Mouse (Mus musculus) thymus, postnatal 4 days (tissue): Measurements from ENCODE around the gene Nabp1.
"Not testable (repeated sequence)": the region's sequence is repeated elsewhere in the genome, so short reads cannot be mapped to it uniquely, and the experiment has no call there.

Source experiments
- DNase-seq: peaks from one replicate; pipeline ENCODE4 v3.0.0; 2021

Nabp1 gene

DNA sequence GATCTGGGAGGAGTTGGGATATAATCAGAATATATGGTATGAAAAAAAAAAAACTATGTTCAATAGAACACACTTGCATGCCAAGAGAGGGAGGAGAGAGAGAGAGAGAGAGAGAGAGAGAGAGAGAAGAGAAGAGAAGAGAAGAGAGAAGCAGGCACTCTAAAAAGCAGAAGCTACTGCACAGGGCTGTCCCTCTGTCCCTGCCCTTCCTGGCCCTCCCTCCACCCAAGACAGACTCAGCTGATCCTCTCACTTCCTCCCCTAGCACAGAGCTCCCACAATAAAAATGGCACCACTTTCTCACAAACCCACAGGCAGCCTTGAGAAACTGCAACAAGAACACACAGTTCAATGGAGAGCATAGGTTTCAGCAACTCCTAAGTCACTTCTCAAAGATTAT, 2.2 kb upstream of the Nabp1 start:
- no peak for DNase-seq

DNA sequence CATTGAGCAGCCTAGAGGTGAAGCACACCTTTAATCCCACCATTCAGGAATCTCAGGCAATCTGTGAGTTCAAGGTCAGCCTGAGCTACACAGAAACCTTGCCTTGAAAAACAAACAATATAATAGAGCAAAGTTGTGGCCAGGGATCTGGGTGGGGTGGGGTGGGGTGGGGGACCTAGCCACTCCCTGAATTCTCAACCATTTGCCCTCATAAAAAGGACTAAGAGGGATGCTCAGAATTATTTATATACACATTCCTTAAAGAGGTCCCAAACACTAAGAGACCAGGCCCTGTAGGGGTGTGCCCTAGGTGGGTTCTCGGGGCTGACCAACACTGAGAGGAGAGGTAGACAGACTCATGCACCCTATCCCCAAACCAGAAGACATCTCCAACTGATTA, 1.5 kb upstream of the Nabp1 start:
- no peak for DNase-seq

DNA sequence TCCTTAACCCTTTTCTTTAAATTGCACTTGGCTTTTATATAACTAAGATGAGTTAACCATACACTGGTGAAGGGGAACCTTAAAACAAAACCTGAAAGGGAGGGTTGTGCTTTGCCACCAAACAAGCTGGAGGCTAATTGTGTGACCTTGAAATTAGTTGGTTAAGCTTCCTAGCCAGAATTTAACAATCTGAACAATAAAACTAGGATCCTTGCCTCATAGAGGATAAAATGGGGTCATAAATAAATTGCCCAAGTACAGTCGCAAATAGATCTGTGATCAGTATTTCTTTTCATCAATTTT, 753 bp upstream of the Nabp1 start:
- DNase-seq, result no peak

GRCm38 (mm10) chr1:51477656-51478081, 556 bp downstream of the Nabp1 start:
- DNase-seq, result peak; percentile 72

DNA sequence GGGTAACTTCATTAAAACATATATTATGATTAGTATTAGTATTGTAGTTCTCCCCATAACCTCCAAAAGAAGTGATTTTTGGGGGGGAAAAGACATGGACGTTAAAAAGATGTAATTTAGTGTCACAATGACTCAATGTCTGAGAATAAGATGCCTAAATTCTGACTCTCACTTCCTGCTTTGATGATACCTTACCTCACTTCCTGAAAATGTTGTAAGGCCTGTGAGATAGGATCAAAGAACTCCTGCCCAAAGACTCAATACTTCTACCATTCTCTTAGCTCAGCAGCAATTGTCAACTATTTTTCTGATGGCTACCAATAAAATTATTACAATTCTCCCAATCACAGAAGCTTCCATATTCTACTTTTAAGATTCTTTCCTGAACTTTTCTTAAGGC, 1.8 kb downstream of the Nabp1 start:
- no peak for DNase-seq

DNA sequence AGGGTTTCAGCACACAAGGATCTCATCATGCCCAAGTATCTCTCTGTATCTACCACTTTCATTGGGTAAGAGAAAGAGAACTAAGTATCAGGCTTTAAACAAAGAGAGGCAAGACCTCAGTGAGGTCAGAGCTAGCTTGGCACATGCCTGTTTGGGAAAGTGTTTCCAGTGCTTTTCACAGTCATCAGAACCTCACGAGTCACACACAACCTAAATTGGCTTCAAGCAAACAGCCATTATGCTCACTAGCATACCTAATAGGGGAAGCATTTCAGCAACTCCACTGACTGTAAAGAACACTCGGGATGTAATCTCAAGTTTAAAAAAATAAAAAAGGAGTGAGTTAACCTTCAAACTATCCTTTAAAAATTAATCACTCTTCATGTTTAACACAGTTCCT, 10.1 kb downstream of the Nabp1 start:
- no peak for DNase-seq

DNA sequence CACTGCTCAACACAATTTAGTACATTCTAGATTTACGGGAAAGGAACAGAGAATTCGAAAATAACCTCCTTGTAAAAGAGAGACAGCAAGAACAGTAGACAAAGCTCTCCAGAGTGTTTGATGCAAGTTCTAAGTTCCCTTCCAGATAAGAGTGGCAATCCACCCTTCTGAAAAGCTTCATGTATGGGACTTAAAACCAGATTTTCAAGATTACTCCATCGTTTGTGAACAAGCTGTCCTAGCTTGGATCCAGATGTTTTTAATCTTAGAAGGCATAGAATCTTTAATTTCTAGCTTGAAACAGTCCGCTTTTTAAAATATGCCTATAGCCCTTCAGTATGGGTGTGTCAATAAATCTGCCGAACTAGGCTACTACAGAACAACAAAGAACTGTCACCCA, 11.0 kb downstream of the Nabp1 start:
- no peak for DNase-seq

DNA sequence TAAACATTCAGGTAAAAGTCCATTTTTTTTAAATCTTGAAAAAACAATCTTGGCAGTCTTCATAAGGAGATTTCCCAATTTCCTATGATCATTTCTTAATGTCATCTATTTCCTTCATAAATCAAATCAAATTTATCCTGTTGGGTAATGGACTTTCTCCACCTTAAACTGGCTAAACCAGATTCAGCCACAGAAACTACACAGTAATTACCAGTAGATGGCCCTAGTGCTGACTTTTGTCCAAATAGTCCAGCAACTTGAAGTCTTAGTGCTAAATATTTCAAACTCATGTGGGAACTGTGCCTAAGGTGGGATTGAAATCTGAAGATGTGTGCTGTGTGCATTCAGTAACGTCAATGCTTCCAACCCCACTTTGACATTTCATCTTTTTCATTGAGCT, 11.8 kb downstream of the Nabp1 start:
- DNase-seq, result no peak

DNA sequence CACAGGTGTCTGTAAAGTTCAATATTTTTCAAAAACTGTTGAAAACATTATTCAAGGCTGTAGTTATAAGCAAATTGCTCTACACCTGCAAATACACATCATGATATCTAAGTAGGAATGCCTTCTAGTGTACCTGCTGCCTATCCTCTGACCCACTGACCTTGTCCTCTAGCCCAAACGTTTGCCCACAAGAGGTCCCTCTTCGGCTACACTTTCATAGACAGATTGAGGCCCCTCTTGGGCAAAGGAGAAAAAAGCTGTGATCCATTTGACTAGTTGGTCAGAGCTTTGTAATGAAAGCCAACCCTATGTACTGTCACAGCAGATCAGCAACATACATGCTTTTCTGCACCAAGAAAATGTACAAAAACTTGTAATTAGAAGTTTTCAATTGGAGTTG, 12.9 kb downstream of the Nabp1 start:
- no peak for DNase-seq

GRCm38 (mm10) chr1:51463038-51463437, 15.2 kb downstream of the Nabp1 start:
- DNase-seq, result no peak

DNA sequence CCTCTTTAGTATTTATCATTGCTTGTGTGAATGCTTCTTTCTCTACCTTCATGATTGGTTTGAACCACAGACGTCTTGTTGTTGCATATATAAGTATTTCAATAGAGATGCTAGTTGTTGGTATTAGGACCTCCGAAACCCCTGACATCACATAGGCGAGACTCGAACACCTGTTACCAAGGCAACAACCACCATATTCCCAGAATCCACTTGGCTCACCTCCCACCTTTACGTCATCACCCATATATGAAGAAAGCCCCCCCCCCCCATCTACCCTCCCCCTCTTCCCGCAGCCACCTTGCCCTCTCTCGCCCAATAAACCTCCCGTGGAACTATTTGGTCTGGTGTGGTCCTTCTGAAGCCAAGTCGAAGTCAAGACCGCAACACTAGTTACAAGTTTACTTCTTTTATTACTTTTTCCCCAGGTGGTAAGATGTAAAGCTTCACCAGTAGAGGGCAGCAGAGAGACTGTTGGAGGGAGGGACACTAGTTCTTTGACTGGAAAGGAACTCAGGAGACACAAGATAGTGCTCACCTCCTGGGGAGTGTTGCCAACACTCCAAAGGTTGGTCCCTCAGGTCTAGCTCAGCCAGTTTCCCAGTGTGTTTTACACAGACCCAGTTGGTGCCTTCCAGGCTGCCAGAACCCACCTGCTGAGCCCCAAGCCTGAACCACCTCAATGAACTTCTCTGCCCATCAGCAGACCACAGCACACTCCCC, 19.3 kb downstream of the Nabp1 start:
- peak; percentile 66 for DNase-seq

DNA sequence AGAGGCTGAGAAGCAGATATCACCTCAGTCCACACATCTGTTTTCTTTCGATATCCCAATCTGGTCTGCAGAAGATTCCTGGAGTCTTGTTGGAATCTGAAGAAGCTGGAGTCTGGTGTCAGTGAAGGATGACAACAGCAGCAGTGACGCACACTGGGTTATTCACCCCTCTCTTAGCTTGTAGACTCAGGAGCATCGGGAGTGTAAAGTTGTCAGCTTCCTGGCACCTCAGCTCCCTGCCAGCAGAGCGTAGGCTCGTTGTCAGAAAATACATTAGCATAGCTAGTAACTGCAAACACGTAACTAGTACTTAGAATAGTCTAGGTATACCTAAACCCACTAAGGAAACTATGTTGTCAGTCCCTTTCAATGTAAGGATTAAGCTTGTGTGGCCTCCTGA, 20.1 kb downstream of the Nabp1 start:
- DNase-seq, result no peak

DNA sequence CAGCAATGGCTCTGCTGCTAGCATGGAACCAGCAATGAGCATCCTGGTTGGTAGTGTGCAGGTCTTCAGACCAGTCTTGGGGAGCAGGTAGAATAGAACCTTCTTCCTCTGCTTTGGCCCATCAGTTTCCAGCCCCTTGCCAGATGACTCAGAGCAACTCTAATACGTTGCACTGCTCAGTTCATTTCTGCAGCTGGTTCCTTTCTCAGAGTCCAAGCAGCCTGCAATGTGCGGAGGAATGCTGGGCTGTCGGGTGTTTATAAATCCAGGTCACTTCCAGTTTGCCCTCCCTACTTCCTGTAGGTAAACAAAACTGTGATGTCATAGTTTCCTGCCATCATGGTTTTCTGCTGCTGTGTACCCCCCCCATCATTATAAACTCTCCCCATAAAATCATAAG, 21.0 kb downstream of the Nabp1 start:
- DNase-seq, result no peak

GRCm38 (mm10) chr1:51448789-51449188, 29.4 kb downstream of the Nabp1 start:
- DNase-seq, result no peak

GRCm38 (mm10) chr1:51445854-51446460, 32.3 kb downstream of the Nabp1 start:
- no peak for DNase-seq

- DNase-seq, result no peak
These were observed 32.9 kb downstream of the Nabp1 start for GRCm38 (mm10) chr1:51445161-51445853.

DNA sequence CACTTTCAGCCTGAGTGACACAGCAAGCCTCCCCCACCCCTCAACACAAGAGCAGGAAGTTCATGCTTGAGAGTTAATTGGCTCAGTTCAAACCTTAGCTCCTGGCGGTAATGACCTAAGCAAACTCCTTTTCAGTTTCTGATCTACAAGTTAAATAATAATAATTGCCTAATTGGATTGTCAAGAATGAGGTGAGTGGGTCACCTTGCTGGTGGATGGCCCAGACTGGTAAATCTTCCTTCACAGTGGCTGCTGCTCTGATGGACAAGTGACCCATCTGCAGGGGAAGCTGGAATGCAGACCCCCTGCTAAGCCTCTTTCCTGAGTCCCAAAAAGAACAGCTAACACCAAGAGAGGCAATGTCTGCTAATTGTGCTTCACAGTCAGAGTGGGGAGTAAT, 48.5 kb downstream of the Nabp1 start:
- DNase-seq, result no peak

GRCm38 (mm10) chr1:51426298-51426697, 51.9 kb downstream of the Nabp1 start:
- no peak for DNase-seq

DNA sequence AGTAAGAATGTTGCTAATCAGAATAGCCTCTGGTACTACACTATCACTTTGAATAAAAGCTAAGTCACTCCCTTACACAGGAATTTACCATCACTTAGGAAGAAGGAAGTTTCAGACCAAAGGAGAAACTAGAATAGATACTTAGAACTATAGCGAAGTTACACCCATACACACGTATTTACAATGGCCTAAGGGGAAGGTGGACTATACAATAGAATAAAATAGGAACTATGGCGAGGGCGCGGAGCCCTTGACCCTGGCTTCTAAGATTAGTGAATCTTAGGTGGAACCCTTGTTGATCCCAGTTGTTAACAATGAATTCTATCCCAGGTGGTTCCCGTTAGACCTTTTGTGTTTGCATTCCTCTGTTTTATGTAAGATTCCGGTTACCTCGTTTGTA, 57.2 kb downstream of the Nabp1 start:
- not testable (repeated sequence) for DNase-seq

- no peak for DNase-seq
These were observed 59.5 kb downstream of the Nabp1 start for GRCm38 (mm10) chr1:51418753-51419152.
